Mouse (Mus musculus) thymus, adult 2 months (tissue): ENCODE results near the gene Slc17a5. TPM values are rescaled to one million over a fixed set of nuclear protein-coding genes. Genes with fewer than 3 reads are reported as not detected.

Source experiments
- DNase-seq: peaks from one replicate; pipeline ENCODE4 v3.0.0; 2021
- H3K27ac ChIP-seq: fragments of 200-500 bp; 2 replicates; pipeline ENCODE4 v1.5.1; 2012; ENCODE audit warnings: low read length, control low read depth; ENCODE audit not compliant: control insufficient read depth, insufficient read depth
- H3K27me3 ChIP-seq: fragments of 200-500 bp; 2 replicates; pipeline ENCODE4 v1.6.1; 2012; ENCODE audit warnings: mild to moderate bottlenecking, low read length, moderate library complexity, mixed read lengths; ENCODE audit not compliant: control insufficient read depth, insufficient read depth
- H3K36me3 ChIP-seq: fragments of 200-500 bp; 2 replicates; pipeline ENCODE4 v1.6.1; 2012; ENCODE audit warnings: mild to moderate bottlenecking, low read length, moderate library complexity; ENCODE audit not compliant: control insufficient read depth, insufficient read depth
- H3K4me1 ChIP-seq: fragments of 200-500 bp; replicated peaks from 2 replicates; pipeline ENCODE4 v1.6.1; 2012; ENCODE audit warnings: low read length; ENCODE audit not compliant: control insufficient read depth, insufficient read depth
- H3K4me3 ChIP-seq: fragments of 200-500 bp; 2 replicates; pipeline ENCODE4 v1.5.1; 2012; ENCODE audit warnings: mild to moderate bottlenecking, low read length, control low read depth, moderate library complexity; ENCODE audit not compliant: control insufficient read depth, insufficient read depth
- CTCF ChIP-seq: fragments of 200-500 bp; IDR thresholded peaks from 2 replicates; pipeline ENCODE4 v1.5.1; 2012; ENCODE audit warnings: mild to moderate bottlenecking, control low read depth, low read length, moderate library complexity, borderline replicate concordance; ENCODE audit not compliant: control insufficient read depth, poor library complexity, insufficient read depth; ENCODE audit errors: extremely low read depth
- POLR2A ChIP-seq: fragments of 200-500 bp; IDR thresholded peaks from 2 replicates; pipeline ENCODE4 v1.6.1; 2012; ENCODE audit warnings: mild to moderate bottlenecking, low read length, control low read depth, moderate library complexity; ENCODE audit not compliant: control insufficient read depth, poor library complexity, insufficient read depth; ENCODE audit errors: extremely low read depth
- WGBS: fragments of 180-500 bp; shearing (Covaris S2); methylation state at CpG from one replicate; pipeline ENCODE4 v1.1.7; 2018; 5-methylcytosine and 5-hydroxymethylcytosine counted together
- polyA plus RNA-seq: library from polyadenylated mRNA; depleted of rRNA; stranded (reverse); fragments of >200 nt; gene quantifications from 2 replicates; pipeline ENCODE4 v1.2.3, GENCODE M21; 2012

Gene Slc17a5
- polyA plus RNA-seq, 1 experiment = 16.6 TPM

DNA sequence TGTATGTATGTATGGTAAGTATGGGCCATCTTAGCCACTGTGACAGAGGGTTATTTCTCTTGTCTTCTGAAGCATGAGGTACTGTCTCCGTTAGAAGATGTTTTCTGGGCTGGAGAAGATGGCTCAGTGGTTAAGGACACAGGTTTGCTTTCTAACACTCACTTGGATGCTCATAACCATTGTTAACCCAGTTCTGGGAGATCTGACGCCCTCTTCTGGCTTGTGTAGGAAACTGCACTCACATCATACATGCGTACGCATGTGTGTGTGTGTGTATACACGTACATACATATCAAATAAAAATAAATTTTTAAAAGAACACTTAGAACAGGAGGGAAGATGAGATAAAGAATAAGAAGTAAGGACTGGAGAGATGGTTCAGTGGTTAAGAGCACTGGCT, 11.4 kb downstream of the Slc17a5 start:
- H3K4me1 ChIP-seq = no peaks in the 10 kb centered on the region
- no peak overlapping the region for H3K4me3 ChIP-seq
- H3K36me3 ChIP-seq = peaks cover 24% of the 10 kb centered on the region
- TF ChIP-seq CTCF (no peak), POLR2A (no peak)
- H3K27me3 ChIP-seq = no peaks in the 10 kb centered on the region
- no peak for DNase-seq
- no peak overlapping the region for H3K27ac ChIP-seq
- 95% methylated on average over 5 of the region's 5 CpGs for WGBS

DNA sequence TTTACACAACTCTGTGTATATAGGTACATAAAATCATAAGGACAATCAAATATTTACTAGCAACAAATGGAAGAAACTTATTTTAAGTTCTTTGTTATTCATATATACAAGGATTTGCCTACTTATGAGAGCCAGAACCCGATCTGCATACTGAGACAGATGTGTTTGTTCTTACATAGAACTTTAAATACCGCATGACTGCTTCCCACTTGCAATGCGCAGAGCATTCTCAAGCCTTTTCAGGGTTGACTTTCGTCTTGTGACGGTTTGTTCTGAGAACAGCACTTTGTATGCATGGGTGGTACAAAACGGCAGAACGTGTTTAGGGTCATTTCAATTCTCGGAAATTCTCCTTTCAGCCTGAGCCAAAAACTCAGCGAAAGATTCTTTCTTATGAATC, 17.9 kb downstream of the Slc17a5 start:
- no peak for TF ChIP-seq CTCF
- no peak for TF ChIP-seq POLR2A
- Histone ChIP-seq H3K4me1 (no peaks in the 10 kb centered on the region), H3K27ac (no peak overlapping the region), H3K36me3 (peaks cover 20% of the 10 kb centered on the region), H3K4me3 (no peak overlapping the region), H3K27me3 (no peaks in the 10 kb centered on the region)
- WGBS = 93% methylated on average over 9 of the region's 9 CpGs
- no peak for DNase-seq

DNA sequence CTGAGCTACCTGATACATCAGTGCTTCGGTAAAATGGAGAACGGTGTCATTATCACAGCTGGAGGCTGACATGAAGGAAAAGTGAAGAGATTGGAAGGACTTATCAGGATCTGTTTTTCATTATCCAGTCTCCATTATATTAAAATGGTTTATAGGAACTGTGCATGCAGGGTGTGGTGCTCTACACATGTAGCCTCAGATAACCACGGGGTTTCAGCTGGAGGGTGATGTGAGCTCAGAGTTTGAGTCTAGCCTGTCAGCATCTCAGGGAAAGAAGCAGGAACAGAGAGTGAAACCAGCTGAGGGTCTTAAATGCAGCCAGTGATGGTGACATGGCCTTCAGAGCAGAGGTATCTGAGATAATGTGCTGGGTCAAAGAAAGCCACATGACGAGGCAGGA, 28.4 kb downstream of the Slc17a5 start:
- H3K4me1 ChIP-seq = no peaks in the 10 kb centered on the region
- WGBS = 91% methylated on average over 4 of the region's 4 CpGs
- no peak for TF ChIP-seq CTCF
- no peak for TF ChIP-seq POLR2A
- no peak for DNase-seq
- no peaks in the 10 kb centered on the region for H3K27me3 ChIP-seq
- no peak overlapping the region for H3K27ac ChIP-seq
- peaks cover 3% of the 10 kb centered on the region; the same call in 1 of the 2 replicates for H3K36me3 ChIP-seq
- H3K4me3 ChIP-seq = no peak overlapping the region

DNA sequence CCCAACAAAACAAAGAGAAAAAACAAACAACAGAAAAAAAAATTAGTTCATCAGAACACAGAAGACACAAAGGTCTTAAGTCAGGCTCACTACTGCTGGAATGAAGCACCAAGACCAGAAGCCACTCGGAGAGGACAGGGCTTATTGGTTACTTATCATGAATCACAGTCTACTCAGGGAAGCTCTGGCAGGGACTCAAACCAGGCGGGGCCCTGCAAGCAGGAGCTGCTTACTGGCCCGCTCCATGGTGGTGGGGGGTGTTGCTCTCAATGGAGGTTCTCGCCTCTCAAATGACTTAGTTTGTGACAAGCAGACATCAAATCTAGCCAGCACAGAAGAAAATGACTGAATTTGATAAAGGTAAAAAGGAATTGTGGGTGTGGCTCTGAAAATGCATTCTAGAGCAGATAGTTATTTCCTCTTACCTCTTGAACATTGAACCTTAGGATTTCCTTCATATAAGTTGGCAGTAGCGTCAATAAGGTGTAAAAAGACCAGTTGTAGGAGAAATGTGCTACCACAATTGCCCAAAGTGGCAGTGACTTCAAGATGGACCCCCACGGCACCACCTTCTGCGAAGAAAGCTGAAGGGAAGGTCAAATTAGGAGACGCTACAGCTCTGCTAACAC, 29.1 kb downstream of the Slc17a5 start:
- Histone ChIP-seq H3K27me3 (no peaks in the 10 kb centered on the region), H3K4me3 (no peak overlapping the region), H3K27ac (no peak overlapping the region), H3K36me3 (peaks cover 3% of the 10 kb centered on the region; the same call in 1 of the 2 replicates), H3K4me1 (no peaks in the 10 kb centered on the region)
- WGBS = 97% methylated on average over 8 of the region's 8 CpGs
- TF ChIP-seq CTCF (no peak), POLR2A (no peak)
- no peak for DNase-seq

DNA sequence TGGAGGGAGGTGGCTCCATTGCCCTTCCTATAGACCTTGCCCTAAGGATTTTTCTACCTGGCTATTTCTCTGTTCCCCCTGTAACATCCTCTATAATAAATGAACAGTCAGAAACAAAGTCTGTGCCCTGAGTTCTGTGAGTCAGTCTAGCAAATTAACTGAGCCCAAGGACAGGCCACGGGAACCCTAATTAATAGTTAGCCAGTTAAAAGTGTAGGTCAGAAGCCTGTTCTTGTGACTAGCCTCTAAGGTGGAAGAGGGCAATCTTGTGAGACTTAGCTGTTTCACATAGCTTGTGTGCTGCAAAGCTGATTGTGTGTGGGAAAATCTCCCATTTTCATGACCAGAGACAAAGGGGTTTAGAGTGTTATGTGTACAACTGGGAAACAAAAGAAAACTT, 30.8 kb downstream of the Slc17a5 start:
- Histone ChIP-seq H3K4me3 (no peak overlapping the region), H3K36me3 (peaks cover 3% of the 10 kb centered on the region; the same call in 1 of the 2 replicates), H3K4me1 (no peaks in the 10 kb centered on the region), H3K27me3 (no peaks in the 10 kb centered on the region), H3K27ac (no peak overlapping the region)
- no peak for TF ChIP-seq POLR2A
- no peak for TF ChIP-seq CTCF
- no peak for DNase-seq
- WGBS = 96% methylated on average over 1 of the region's 1 CpGs

DNA sequence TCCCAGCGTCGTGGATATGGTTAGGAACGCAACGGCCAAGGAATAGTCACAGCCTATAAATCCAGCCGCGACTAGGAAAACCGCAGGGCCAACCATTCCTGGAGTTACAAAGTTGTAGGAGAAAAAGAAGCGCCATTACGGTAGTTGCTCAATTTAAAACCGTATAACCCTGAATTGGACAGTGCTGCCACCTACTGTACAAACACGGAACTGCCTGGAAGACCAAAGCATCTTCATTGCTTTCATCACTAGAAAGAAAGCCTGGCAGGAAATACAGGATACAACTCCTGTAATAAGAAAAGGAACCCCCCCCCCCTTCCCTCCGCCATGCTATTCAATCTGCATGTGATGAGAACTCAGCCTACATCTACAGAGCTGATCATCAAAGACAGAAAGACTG, 34.9 kb downstream of the Slc17a5 start:
- H3K36me3 ChIP-seq = no peaks in the 10 kb centered on the region; the same call in 1 of the 2 replicates
- H3K27ac ChIP-seq = no peak overlapping the region
- peak; percentile 81 for DNase-seq
- H3K4me3 ChIP-seq = no peak overlapping the region
- TF ChIP-seq CTCF (no peak), POLR2A (no peak)
- WGBS = 39% methylated on average over 12 of the region's 12 CpGs
- H3K4me1 ChIP-seq = no peaks in the 10 kb centered on the region
- H3K27me3 ChIP-seq = no peaks in the 10 kb centered on the region

DNA sequence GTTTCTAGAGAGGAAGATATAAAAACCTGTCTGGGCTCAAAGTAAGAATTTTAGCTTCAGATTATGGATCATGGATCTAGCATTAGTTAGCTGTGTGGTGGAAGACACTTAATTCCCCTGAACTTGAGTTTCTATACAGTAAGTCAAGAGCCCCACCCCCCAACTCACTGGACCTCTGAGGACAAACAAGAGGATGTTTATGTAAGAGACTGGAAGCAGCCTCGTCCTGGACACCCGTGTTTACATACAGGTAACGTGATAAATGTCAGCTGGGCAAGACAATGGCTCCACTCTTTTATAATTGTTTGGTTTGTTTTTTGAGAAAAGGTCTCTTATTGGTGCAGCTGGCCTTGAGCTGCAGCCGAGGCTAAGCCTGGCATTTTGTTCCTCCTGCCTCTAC, 36.1 kb downstream of the Slc17a5 start:
- Histone ChIP-seq H3K36me3 (no peaks in the 10 kb centered on the region; the same call in 1 of the 2 replicates), H3K27me3 (no peaks in the 10 kb centered on the region), H3K27ac (no peak overlapping the region), H3K4me1 (no peaks in the 10 kb centered on the region), H3K4me3 (no peak overlapping the region)
- TF ChIP-seq CTCF = no peak
- TF ChIP-seq POLR2A = no peak
- no peak for DNase-seq
- WGBS = 91% methylated on average over 4 of the region's 4 CpGs
